Comparison of ENCODE assay signal across 8 mouse cellular contexts in genomic region chr4:149806699-149807381, GRCm38 (mm10). TPM values are rescaled to one million over a fixed set of nuclear protein-coding genes. Genes with fewer than 3 reads are reported as not detected.
DNase-seq lines count a peak whose midpoint lies in the region; ATAC-seq lines count a peak whose summit lies in the region.

No protein-coding gene starts in this region.

- peak; percentile 63 for ATAC-seq in activated CD4-positive, CD25-positive, alpha-beta regulatory T cell, adult 4 months
- peak; percentile 60 for ATAC-seq in inflammation-experienced regulatory T-cells, adult 6 months

- DNase-seq in cerebellum, postnatal 4 days (ENCODE audit: low spot score in 2 of 2) = peak; percentile 87 to 95
- peak; percentile 93 for DNase-seq in gastrocnemius, adult 18-20 months (ENCODE audit: low spot score)
- DNase-seq in left cerebral cortex, postnatal 10 days (ENCODE audit: extremely low spot score in 1 of 2, low spot score in 2 of 2) = peak; percentile 88 to 94
- peak; percentile 95 for DNase-seq in mesoderm, embryonic 11.5 days (ENCODE audit: low read depth, low spot score)
- DNase-seq in right cerebral cortex, postnatal 25 days = peak; percentile 76
- peak; percentile 97 for DNase-seq in urinary bladder, postnatal 25 days (ENCODE audit: low spot score)

- intact Hi-C loops in left cerebral cortex, postnatal 10 days (cut with DNase I) = loop anchor here (1.0 to 5.0 kb wide), 2 partner anchors 151 to 170 kb away; no protein-coding TSS in a partner anchor

RNA-seq across cellular contexts. Expression of gene Slc25a33, which starts 32.8 kb away (rescaled TPM):
- polyA plus RNA-seq in activated CD4-positive, CD25-positive, alpha-beta regulatory T cell, adult 4 months (2017; shearing (Covaris generic)) = 1 to 10 TPM; 5.2 to 7.7 TPM
- total RNA-seq in gastrocnemius, adult 18-20 months (2021) = 10 to 100 TPM; 10.8 to 14.4 TPM
- polyA plus RNA-seq in inflammation-experienced regulatory T-cells, adult 6 months (2017; shearing (Covaris generic)) = 1 to 10 TPM; 2.5 to 7.1 (median 3.4) TPM
- total RNA-seq in left cerebral cortex, postnatal 10 days (2021) = 10 to 100 TPM; 29.2 to 32.7 TPM

Comparison
In these comparisons a context has a peak if more than half of its experiments do, and no peak if none do; other contexts are left out.
1. Peak in every context shown above with its lines: DNase-seq and ATAC-seq.